Mouse (Mus musculus) thymus, postnatal 36 days (tissue): Measurements from ENCODE around the gene Ppp1r3d.

Experiments used
- DNase-seq, 2 experiments: peaks; one replicate each; pipeline ENCODE4 v3.0.0; 2022; ENCODE audit warnings: mixed read lengths in 2 of 2

Gene Ppp1r3d

DNA sequence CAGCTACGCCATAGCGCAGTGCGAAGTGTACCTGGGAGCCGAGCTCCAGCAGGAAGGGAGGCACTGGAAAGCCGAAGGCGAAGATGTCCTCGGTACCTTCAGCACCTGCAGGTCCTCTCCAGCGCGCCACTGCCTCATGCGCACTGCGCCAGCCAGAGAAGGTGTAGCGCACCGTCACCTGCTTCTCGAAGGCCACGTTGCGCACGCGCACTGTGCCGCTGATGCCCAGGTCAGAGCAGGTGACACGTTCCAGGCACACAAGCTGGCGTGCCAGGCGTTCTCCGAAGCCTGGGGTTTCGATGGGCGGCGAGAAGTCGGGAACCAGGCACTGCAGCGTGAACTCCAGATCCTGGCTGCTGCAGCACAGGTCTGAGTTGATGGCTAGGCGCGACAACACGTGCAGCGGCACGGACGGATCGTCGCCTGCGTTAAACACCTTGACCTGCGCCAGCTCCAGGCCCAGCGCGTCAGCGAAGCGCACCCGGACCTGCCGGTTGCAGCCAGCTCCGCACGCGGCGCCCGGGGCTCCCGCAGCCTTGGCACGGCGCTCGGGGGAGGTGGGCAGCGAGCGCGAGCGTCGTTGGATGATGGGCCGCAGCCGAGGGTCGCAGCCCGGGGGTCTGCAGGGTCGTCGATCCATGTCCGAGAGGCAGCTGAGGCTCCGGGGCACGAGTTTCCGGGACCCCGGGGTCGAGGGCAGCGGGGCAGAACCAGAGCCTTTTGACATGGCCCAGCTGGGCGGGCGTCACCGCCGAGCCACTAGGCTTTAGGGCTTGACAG is 601 bp downstream of the Ppp1r3d start:
- DNase-seq, result no peak

DNA sequence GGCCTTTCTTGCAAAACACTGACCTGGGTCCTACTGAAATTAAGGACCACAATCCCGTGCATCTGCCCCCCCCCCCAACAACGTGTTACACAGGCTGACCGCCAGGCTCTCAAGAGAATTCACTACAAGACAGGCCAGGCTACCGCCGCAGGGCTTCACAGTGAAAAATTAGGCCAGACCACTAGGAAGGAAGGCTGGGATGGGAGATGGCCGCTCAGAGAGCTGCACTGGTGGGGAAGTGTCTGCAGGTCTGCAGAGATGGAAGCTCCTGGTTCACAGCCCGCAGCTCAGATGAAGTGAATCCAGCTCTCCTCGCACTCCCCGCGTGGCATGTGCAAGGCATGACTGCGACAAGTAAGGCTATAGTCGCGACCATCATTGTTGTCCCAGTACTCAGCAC is 1.2 kb downstream of the Ppp1r3d start:
- no peak for DNase-seq

DNA sequence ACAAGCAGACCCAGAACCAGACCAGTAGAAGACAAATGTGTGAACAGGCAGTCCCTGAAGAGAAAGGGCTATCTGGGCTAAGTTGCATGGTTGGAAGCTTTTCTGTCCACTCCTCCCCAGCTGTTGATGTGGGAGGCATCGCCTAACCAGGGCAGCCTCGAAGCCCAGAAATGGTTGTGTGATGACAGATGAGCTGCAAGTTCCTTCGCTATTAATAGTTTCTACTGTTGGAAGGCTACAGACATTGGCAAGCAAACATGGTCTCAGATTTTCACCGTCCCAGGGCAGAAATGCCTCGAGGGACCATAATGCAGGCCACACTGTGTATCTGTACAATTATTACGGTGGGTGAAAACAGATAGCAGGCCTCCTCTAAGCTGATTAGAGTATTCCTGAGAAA is 1.7 kb downstream of the Ppp1r3d start:
- DNase-seq, result no peak

DNA sequence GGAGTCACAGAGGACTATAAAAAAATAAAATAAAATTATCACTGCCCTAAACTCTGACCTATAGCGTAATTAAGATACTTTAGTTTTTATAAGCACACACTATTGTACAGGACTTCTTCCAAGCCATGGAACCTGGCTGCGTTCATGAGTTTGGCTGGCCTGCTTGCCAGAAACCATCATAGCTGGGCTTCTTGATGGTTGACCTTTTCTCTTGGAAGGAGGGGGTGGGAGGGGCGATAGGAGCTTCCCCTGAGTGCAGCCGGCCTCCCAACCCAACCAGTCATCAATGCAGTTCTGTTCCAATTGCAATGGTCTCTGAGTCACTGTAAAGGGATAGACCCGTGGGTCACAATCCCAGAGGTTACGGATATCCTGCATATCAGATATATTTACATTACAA is 4.0 kb downstream of the Ppp1r3d start:
- no peak for DNase-seq

DNA sequence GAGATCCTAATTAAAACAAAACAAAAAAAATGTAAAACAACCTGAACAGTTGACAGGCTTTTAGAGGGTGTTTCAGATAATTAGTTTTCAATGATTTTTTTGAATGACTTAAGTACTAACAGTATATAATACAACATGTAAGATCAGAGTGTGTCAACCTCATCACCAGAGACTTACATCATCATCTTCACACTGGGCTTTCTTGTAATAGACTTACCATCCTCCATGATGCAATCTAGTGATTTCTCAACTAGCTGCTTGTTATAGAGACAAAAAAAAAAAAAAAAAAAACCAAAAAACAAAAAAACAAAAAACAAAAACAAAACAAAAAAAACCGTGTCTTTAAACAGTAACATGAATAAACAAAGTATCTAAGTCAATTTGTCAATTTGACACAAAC is 5.2 kb downstream of the Ppp1r3d start:
- no peak for DNase-seq

DNA sequence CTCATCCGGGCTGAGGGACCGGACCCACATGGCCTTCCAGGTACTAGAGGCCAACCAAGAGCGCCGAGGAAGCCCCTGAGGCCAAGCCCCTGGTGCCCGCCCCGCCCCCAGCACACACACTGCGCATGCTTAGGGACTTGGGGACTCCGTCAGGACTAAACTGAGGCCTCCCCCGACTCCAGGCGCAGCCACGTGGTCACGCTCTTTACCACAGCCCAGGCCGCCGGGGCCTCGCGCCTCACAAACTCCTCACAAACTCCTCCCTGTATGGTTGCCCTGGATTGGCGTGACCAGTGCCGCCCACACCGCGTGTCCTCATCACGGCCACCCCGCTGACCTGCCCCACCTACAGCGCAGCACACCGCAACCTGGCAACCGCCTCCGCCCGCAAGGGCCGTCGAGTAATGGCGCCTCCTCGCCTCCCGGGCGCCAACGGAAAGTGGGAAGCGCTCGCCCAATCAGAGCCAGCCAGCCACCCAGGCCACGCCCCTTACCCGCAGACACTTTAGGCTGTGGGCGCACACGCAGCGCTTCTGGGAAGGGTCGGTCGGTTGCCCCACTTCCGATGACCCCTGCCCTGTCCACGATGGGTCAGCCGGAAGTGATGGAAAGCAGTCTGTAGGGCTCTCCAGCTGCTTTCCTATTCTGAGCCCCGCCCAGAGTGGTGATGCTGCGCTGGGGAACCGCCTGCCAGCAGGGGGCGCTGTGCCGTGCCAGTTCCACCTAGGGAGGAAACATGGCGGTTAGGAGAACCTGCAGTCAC is 7.0 kb downstream of the Ppp1r3d start, which contains the start of gene Sycp2:
Gene Sycp2, minus strand, starts transcription at position 633 of the 763 bp plus-strand sequence.
- DNase-seq, result no peak
